Mouse (Mus musculus) inflammation-experienced regulatory T-cells, adult 6 months (primary cell): ENCODE results near the gene Tarbp1. TPM values are rescaled to one million over a fixed set of nuclear protein-coding genes. Genes with fewer than 3 reads are reported as not detected.
"Not testable (repeated sequence)": the region's sequence is repeated elsewhere in the genome, so short reads cannot be mapped to it uniquely, and the experiment has no call there.

Experiments
- ATAC-seq: one replicate; pipeline ENCODE4 v1.8.0; 2017
- polyA plus RNA-seq, 3 experiments: library from polyadenylated mRNA; unstranded; fragments of 100-300 nt; shearing (Covaris generic); gene quantifications; one replicate each; pipeline ENCODE4 v1.2.1; 2017

Tarbp1 gene
- polyA plus RNA-seq, 3 experiments from 2014 or later: 1.9 to 3.8 (median 3.2) TPM

DNA sequence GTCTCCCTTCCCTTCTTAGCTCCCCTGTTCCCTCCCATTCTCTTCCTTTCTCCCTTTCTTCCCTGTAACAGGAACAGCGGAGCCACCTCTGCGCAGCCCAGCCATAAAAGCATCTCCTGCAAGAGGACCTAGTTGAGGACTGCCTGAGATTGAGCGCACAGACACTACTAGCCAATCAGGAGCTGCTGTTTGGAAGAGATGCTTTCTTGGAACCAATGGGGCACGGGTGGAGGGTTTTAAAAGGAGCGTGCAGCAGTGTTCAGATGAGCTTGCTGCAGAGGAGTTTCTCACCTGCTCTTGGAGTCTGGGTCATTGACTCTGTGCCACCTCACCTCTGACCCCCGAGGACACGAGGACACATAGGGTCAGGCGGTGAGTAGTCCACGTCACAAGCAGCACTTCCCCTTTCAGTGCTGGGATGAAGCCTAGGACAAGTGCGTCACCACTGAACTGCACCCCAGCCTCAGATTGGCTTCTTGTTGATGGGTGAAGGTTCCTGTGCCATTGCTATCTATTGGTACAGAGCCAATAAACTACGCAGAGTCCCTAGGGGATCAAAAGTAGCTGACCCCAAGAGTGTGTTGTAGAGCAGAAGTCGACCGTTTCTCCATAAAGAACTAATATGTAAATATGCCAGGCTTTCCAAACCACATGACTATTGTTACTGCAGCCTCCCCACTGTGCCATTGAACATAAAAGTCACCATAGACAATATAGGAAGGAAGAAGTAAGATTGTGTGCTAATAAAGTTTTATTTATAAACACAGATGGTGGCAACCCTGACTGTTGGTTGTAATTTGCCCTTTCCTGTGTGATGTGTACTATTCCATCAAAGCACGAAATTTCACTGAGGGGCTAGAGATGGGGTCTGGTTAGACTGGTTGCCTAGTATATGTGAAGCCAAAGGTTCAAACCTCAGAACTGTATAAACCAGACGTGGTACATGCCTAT lies 19.6 kb upstream of the Tarbp1 start:
- ATAC-seq: no peak

DNA sequence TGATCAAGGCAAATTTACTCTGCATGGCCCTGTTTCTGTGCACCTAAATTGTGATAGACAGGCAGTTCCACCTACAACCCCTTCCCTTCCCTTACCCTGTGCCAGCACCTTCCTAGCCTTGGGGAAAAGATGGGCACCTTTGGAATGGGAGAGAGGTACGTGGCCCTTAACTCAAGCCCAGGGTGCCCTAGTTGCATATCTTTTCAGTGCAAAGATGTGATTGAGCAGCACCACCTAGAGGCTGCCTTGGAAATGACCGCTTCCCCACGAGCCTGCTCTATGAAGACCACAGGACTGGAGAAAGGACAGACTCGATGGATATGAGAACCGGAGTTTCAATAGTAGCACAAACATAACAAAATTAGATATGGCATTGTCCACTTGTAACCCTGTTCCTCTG lies 8.1 kb upstream of the Tarbp1 start:
- ATAC-seq: peak; percentile 86

DNA sequence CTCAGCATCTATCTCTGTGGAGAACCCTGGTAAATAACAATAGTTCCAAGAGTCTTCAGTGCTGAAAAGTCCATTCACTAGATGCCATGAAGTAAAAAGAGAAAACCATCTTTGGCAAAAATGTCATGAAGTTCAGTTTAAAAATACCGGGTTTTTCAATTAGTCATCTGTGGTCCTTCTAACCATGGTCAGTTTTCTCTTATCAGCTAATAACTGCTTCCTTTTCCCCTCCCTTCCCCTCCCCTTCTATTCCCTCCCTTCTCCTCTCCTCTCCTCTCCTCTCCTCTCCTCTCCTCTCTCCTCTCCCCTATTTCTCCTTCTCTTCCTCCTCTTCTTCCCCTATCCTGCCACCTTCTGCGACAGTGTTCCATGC lies 7.5 kb upstream of the Tarbp1 start:
- ATAC-seq: no peak

DNA sequence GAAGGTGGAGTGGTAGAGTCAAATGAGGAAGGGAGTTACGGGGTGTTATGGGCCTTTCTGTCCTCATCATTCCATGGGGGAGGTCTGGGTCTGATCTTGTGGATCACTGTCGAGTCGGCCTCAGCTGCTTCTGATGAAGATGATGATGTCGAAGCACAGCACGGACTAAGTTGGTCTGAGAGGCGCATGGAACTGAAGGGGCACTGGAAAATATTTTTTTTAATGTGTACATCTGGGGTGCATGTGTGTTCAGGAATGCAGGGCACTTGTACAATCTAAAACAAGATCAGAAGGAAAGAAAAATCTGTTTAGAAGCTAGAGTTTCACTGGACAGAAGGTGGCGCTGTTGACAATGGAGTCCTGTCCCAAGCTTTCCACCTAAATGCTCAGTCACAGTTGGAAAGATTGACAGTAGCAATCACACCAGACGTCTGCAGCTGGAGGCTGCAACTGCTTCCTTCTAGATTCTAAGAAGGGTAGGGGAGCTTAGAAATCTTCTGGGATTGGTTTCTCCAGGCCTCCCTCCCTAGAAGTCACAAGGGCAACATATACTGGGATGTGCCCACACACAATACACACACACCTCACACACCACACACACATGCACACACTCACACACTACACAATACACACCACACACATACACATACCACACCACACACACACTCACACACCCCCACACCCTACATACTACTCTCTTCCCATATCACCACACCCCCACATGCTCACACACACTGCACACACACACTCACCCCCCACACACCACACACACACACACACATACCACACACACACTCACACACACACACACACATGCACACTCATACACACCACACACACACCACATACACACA lies 6.9 kb upstream of the Tarbp1 start:
- ATAC-seq: peak; percentile 41

DNA sequence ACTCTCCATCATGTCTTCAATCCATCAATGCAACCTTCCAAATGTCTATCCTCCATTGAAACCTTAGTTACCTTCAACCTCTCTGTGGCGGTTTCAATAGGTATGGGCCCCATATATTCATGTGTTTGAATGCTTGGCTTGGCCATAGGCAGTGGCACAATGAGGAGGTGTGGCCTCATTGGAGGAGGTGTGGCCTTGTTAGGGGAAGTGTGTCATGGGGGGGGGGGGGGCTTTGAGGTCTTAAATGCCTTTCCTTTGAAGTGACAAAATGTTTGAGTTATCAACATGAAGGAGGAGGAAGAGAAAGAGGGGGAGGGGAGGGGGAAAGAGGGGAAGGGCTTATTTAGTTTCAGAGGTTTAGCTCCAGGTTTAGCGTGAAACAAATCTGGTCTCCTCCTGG lies 5.5 kb upstream of the Tarbp1 start:
- no peak for ATAC-seq

DNA sequence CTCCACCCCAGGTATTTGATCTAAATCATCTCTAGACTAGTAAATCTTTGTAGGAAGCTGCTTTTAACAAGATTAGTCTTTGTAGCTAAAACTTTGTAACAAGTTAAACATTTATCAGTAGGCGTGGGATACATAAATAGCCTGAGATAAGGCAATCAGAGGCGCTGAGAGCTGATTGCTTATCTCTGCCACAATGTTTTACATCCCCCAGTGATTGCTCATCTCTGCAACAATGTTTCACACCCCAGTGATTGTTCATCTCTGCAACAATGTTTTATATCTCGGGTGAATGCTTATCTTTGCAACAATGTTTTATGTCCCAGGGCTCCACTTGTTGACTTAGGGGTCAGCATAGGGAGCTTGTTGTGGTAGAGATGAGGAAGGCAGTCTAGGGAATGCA lies 3.8 kb upstream of the Tarbp1 start:
- ATAC-seq: no peak

DNA sequence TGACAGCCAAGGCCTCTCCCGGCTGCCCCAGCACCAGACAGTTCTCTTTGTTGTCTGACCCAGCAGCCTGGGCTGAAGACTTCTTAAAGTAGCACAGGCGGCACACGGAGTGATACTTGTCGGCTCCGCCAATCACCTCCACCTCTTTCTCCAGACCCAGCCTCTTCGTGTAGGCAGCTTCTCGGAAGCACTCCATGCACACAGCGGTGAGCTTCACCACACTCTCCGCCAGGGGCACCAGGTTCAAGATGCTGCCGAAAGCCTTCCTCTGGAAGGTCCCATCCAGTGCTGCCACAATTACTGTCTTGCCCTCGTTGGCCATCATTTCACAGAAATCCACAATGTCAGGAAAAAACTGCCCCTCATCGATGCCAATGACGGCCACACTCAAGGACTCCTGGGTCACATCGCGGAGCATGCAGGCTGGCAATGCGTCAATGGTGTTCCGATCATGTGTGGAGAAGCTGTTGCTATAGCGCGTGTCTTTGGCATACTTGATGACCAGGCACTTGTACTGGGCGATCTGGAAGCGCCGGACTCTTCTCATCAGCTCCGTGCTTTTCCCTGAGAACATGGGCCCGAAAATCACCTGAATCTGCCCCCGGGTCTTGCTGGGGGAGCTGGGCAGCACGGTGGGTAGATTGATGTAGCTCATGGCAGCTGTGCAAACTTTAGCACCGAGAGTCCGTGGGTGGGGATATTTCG lies 1.4 kb upstream of the Tarbp1 start:
- ATAC-seq: peak; percentile 58

DNA sequence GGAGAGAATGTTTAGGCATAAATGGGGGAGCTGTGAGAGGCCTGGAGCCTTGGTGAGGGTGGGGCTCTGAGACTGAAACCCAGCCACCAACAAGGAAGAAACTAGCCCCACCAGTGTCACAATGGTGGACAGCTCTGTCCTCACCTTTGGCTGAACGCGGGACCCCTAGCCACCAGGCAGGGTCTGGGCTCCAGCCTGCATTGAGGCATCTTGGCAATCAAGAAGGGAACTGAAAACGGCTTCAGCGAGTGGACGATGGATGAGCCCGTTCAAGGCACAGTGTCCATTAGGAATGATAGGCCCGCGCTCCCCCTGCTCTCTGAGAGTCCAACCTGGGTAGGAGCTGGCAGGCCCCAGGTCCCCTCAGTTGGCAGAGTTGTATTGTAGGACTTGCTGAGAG lies 873 bp upstream of the Tarbp1 start:
- not testable (repeated sequence) for ATAC-seq

DNA sequence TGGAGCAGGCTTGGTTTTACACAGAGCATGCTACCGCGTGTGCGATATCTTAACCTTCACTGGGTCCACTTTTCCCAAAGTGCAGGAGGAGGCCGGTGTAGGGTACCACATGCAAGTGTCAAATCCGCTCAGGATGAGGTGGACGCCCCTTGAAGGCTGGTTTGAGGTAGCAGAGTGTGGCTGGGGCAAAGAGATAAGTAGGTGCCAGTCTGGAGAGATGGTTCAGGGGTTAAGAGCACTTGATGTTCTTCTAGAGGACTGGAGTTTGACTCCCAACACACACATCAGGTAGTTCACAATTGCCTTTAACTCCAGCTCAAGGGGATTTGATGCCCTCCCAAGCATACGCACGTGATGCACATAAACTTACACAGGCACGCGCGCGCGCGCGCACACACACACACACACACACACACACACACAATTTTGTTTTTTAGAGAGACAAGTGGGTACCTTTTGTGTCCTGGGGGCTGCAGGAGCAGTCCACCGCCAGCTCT lies 1.0 kb downstream of the Tarbp1 start:
- no peak for ATAC-seq

DNA sequence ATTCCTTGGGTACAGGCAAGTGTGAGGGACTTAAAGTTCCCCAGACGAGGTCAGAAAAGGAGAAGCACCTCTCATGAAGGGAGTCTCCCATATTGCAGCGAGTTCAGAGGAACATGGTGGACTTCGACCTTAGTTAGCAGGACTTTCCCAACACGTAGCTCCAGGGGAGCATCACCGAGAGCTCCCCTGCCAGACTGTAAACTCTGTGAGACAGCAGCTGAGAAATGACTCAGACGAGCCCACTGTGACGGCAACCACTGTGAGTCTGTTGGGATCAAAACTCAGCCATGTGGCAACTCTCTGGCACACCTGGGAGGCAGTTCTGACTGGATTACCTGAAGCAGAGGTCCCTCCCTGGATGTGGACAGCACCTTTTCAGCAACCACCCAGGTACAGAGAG lies 10.8 kb downstream of the Tarbp1 start:
- ATAC-seq: no peak

DNA sequence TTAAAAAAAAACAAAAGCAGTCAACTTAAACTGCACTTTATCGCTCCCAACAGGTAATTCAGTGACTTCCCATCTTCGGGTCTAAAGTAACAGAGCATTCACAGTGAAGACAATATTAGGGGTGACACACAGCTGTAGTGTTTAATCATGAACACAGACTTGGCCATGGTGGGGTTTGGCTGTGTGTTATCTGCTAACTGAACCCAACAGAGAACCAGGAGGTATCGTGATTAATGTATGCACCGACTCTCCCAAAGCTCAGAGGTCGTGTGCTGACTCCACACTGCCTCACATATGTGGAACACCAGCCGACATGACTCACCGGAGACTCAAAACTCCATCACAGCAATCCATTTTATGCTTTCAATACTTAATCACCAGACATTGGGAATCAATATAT lies 13.1 kb downstream of the Tarbp1 start:
- ATAC-seq: no peak

DNA sequence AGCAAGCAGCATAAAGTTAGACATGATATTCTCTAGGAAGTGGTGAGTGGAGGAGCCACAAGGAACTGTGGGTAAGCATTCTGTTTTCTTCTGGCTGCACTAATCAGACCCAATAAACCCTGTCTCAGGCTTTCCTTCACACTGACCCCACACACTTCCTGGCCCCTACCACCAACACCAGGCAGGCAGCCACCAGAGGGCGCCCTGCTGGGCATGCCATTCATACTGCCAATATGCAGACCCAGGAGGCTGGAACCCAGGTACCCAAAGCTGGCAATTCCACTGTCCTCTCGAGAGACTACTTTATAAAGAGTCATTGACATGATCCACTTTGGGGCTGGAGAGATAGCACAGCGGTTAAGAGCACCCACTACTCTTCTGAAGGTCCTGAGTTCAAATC lies 14.6 kb downstream of the Tarbp1 start:
- no peak for ATAC-seq

DNA sequence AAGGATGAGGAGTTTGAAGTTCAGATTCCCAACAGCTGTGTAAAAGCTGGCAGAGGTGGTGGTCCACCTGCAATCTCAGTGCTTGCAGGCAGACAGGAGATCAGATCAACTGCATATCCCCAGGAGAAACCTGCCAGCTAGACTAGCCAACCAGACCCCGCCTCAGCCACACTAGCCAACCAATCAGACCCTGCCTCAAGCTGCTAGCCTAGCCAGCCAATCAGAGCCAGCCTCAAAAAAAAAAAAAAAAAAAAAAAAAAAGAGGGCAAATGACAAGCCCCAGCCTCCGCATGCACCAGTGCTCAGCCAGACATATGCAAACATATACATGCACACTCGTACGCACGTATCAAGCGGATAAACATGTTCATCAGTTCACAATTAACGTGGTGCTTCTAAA lies 19.5 kb downstream of the Tarbp1 start:
- ATAC-seq: no peak

DNA sequence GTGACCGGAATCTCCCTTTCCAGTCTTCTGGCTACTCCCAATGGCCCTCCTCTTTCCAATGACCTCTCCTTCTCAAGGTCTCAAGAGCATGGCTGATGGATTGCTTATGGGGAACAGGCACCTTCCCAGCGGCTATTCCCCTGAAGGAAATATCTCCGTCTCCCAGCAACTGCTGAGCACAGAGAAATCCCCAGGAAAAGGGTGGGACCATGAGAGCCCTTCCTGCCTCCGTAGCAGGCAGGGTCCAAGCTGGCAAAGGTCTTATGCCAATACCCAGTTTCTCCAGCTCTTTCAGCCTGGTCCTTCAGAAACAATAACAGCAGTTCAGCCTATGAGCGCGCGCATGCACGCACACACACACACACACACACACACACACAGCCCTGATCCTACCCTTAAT lies 23.7 kb downstream of the Tarbp1 start:
- no peak for ATAC-seq

DNA sequence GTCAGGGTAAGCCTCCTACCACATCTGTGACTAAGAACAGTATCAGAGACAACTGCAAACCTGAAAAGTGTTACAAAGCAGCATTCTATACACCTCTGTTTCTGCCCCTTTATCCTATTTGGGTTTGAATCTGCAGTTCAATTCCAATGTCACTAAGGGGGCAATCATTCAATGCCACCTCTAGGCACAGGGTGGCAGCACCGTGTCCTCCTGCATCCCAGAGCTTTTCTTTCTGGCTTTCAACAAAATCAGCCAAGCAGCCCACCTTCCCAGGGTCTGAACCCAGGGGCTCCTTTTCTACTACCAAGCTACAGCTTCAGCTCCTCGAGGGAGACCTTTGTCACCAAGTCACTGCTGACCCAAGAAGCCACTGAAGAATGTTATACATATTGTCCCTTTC lies 35.9 kb downstream of the Tarbp1 start:
- ATAC-seq: no peak

DNA sequence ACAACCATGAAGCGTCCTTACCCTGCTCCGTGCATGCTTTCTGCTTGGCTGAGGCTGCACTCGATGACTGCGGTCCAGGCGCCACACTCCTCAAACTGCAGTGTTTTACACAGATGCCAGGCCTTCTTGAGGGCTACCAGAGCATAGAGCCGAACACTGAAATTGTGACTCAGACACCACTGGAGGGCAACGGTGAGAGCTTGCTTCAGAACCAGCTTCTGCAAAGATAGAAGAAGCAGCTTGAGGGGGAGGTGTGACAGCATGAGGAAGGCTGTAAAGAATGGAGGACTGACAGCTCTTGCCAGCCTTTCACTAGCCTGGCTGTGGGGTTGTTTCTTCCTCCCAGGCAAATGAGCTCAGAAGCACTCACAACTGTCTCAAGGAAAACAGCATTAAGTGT lies 41.0 kb downstream of the Tarbp1 start:
- no peak for ATAC-seq

DNA sequence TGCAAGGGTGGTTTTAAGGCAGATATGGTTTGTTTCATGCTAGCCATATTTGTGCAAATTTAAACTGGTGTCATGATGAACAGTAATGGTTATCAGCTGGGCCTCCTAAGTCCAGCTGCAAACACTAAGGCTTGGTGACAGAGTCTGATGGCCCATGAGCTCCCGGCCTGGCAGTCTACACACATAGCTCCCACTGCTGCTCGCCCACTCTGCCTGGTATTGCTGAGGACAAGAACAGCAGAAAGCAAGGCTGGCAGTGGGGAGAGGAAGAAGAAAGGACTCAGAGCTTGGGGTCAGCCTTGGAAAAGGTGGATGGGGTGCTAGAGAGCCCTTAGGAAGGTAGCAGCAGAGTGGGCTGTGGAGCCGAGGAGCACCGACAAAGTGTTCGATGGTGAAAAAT lies 45.2 kb downstream of the Tarbp1 start:
- ATAC-seq: no peak

DNA sequence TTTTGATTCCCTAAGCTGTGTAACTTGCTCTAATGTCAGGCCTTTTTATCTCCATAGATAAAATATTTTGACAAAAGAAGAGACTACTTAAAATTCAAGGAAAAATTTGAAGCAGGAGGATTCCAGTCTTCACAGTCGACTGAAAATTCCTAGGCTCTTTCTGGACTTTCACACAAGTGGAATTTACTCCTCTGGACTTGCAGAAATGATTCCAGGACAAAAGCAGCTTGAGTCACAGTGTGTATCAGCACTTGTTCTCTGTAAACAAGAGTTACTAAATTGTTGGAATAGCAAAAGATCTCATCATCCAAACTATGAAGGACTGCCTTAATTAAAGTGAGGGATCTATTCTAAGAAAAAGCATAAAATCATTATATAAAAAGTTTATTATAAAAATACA lies 49.9 kb downstream of the Tarbp1 start:
- ATAC-seq: no peak

DNA sequence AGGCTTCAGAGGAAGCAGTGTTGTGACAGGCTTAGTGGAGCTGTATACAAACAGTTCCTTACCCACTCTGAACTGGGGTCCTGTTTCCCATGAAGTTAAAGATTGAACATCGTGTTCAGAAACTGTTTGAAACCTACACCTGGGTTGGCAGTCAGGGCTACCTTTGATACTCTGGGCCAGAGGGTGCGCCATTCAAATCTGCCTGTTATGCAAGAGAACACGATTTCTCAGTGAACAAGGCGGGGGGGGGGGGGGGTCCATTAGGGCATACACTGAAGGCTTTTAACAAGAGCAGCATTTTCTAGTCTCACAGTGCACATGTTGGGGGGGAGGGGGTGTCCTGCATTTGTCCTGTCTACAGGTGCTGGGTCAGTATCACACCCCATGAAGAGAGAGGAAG lies 50.7 kb downstream of the Tarbp1 start:
- ATAC-seq: no peak

DNA sequence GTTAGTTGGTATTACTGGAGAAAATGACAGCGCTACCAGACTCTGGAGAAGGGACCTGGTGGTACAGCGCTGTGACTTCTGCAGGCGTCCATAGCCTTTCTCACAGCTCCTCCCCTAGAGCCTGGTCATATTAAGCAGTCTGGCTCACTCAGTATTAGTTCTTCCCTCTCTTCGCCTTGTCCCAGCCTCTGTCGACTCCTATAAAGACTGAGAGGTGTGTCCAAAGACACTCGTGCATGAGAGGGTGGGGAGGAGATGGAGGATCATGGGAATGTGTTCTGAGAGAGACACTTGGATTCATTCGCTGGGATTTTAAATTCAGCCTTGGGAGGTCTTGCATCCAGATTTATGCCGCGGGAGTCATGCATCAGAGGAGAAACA lies 52.0 kb downstream of the Tarbp1 start:
- ATAC-seq: no peak

DNA sequence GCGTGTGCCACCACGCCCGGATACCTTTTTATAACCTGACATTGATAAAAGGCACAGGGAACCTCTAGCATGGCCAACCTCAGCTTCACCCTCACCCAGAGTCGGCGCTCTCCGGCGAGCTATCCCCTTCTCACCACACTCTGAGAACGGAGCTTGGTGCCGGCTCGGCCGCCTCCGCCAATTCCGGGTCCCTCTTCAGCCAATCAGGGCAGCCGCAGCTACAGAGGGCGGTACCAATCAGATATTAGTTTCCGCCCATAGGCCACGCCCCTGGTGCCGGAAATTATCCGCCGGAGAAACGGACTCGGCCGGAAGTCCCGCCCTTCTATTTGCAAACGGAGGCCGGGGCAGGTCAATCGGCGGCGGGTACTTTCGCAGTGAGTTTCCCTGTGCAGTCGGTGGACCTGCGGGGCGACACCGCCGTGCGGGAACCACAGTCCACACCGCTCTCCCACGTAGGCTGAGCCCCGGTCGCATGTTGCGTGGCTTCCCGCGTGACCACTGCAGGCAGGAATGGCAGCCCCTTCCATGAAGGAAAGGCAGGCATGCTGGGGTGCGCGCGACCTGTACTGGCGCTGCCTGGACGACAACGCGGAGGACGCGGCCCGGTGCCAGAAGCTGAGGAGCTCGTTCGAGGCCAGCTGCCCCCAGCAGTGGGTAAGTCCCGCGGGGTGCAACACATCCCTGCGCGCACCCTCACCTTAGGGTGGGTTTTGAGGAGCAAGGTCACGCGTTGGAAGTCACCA lies 52.5 kb downstream of the Tarbp1 start, which contains the start of gene Coa6:
Gene Coa6, plus strand, starts transcription at position 342 of the 746 bp plus-strand sequence.
- peak; percentile 98 for ATAC-seq

DNA sequence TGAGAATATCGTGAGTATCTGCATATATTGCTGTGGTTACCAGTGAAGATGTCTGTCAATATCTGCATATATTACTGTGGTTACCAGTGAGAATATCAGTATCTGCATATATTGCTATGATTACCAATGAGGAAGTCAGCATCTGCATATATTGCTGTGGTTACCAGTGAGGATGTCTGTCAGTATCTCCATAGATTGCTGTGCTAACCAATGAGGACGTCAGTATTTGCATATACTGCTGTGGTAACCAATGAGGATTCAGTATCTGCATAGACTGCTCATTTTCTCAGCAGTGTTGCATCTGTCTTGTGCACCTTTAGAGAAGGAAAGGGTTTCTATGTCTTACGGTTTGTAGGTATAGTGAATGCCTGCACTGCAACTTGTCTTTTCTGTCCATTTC lies 54.0 kb downstream of the Tarbp1 start:
- no peak for ATAC-seq
